Mouse (Mus musculus) adipose tissue, adult 10 weeks (tissue): ENCODE measurements around the gene Taar6. TPM values are rescaled to one million over a fixed set of nuclear protein-coding genes. Genes with fewer than 3 reads are reported as not detected.

Experiments used
- polyA plus RNA-seq: library from polyadenylated mRNA; stranded (reverse); fragments of 350-450 nt; fragmentation: Illumina TruSeq; extraction: RNeasy Lipid Tissue Mini Kit (QIAGEN cat#74804); gene quantifications from one replicate; pipeline ENCODE4 v1.2.3, GENCODE M21; 2014; ENCODE audit warnings: low read depth, low replicate concordance

The Taar6 gene
- not detected for polyA plus RNA-seq

DNA sequence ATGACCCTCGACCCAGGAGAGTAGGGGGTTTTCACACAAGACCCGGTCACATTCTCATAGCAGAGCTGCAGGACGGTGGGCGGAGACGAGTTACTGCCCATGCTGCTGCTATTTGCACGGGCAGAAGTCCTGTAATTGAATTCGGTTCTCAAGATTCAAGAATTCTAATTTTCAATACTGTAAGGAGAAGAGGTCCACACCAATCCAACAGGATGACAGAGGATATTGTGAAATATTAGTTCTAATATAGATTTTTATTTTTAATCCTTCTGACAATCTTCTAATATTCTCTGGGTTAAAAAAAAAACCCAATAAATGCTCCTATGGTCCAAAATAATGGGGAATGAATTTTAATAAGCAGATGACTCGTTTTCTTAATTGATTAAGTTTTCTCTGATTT lies at the start of gene Taar6:
Taar6 (minus strand) TSS at position 101 of the 400 bp plus-strand sequence.

DNA sequence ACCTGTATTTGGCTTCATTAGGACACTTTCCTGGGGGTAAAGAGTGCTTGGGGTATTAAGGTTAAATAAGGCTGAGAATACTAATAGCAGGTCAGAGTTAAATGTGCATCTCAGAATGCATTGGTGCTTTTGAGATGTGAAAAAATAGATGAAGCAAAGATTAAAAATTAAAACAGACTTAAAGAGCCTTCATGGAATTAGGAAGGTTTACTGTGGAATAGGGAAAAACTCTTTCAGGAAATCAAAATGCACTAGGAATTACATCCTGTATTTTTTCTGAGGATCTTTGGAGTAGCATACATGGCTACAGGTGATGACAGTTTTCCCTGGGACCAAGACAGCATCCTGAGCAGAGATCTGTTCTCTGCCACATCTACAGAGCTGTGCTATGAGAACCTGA lies 41.5 kb upstream of the Taar6 start, which contains the start of gene Taar7d:
Taar7d (plus strand) TSS at position 301 of the 400 bp plus-strand sequence.

DNA sequence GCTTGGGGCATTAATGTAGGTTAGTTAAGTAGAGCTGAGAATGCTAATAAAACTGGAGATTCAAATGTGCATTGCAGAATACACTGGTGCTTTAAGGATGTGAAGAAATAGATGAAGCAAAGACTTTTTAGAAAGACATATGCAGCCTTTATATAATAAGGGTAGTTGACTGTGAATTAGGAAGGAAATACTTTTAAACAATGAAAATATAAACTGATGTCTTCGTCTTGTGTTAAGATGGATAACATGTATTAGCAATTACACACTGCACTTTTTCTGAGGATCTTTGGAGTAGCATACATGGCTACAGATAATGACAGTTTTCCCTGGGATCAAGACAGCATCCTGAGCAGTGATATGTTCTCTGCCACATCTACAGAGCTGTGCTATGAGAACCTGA lies 14.2 kb upstream of the Taar6 start, which contains the start of gene Taar7b:
Taar7b (plus strand) TSS at position 301 of the 400 bp plus-strand sequence.

DNA sequence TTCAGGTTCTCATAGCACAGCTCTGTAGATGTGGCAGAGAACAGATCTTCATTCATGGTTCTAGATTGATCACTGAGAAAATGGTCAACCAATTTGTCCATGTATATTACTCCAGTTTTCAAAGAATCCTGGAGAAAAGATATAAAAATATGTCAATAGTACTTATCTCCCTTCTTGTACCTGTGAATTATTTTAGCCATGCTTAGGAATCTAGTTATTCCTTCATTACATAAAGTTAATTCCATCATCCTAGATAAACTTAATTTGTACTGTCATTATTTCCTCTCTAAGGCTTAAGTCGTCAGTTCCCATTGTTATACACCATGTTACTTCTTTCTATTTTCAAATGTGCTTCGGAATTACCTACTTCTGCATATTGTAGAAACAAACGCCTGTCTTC lies 7.9 kb upstream of the Taar6 start, which contains the start of gene Taar7a:
Taar7a (minus strand) TSS at position 101 of the 400 bp plus-strand sequence.

DNA sequence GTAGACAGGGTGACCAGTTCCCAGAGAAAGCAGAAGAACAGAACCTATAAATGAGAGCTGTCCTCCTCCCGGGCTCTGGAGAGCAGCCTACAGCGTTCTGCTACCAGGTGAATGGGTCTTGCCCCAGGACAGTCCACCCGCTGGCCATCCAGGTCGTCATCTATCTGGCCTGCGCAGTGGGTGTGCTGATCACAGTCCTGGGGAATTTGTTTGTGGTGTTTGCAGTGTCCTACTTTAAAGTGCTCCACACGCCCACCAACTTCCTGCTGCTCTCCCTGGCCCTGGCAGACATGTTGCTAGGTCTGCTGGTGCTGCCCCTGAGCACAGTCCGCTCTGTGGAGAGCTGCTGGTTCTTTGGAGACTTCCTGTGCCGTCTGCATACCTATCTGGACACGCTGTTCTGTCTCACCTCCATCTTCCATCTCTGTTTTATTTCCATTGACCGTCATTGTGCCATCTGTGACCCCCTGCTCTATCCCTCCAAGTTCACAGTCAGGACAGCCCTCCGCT lies 14.7 kb downstream of the Taar6 start, which contains the start of gene Taar5:
Taar5 (plus strand) TSS at position 51 of the 510 bp plus-strand sequence.

DNA sequence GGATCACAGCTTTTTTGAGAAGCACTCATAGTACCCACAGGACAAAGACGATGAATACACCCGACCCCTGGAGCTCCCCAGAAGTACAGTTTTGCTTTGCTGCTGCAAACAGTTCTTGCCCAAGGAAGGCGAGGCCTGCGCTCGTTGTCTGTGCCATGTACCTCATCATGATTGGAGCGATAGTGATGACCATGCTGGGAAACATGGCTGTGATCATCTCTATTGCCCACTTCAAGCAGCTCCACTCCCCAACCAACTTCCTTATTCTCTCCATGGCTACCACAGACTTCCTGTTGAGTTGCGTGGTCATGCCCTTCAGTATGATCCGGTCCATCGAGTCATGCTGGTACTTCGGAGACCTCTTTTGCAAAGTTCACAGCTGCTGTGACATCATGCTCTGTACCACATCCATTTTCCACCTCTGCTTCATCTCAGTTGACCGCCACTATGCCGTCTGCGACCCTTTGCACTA lies 25.0 kb downstream of the Taar6 start, which contains the start of gene Taar4:
Taar4 (plus strand) TSS at position 51 of the 472 bp plus-strand sequence.

DNA sequence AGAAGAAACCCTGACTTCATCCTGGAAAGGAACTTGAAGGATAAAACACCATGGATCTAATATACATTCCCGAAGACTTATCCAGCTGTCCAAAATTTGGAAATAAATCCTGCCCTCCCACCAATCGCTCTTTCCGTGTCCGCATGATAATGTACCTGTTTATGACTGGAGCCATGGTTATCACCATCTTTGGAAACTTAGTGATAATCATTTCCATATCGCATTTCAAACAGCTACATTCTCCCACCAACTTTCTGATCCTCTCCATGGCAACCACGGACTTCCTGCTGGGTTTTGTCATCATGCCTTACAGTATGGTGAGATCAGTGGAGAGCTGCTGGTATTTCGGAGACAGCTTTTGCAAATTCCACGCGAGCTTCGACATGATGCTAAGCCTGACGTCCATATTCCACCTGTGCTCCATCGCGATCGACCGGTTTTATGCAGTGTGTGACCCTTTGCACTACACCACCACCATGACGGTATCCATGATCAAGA lies 35.9 kb downstream of the Taar6 start, which contains the start of gene Taar3:
Taar3 (plus strand) TSS at position 51 of the 498 bp plus-strand sequence.

DNA sequence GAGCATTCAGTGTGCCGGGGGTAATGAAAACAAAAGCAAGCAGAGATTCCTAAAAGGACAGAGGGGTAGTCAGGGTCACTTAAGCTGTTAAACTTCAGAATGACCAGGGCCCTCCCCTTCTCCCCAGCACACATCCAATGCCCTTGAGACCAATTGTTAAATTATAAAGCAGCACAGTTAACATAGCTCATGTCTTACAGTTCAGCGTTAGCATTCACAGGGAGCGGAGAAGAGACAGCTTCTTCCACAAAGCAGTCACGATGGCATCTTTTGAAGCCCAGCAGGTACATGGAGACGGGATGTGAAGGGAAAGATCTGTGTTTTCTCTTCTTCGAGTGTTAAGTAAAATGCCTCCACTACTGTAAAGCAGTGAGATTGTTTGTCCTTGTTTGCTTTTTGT lies 47.1 kb downstream of the Taar6 start, which contains the start of gene Taar2:
Taar2 (plus strand) TSS at position 261 of the 400 bp plus-strand sequence.

Other genes starting within 250 kb of the Taar6 start
- gene Rps12, start 198.4 kb downstream of the Taar6 start, polyA plus RNA-seq = 1,727 TPM
- gene Slc18b1, start 188.7 kb downstream of the Taar6 start, polyA plus RNA-seq = 25.1 TPM
- gene Vnn3, start 134.2 kb downstream of the Taar6 start, polyA plus RNA-seq = 15.5 TPM
- 5.6 TPM for gene Vnn1, start 91.0 kb downstream of the Taar6 start, polyA plus RNA-seq
- not detected for gene Taar1, start 65.3 kb downstream of the Taar6 start, polyA plus RNA-seq
- not detected for gene Taar2, start 47.1 kb downstream of the Taar6 start, polyA plus RNA-seq
- gene Taar3, start 36.1 kb downstream of the Taar6 start, polyA plus RNA-seq = not detected
- not detected for gene Taar4, start 25.2 kb downstream of the Taar6 start, polyA plus RNA-seq
- not detected for gene Taar5, start 14.9 kb downstream of the Taar6 start, polyA plus RNA-seq
- gene Taar7a, start 7.8 kb upstream of the Taar6 start, polyA plus RNA-seq = not detected
- not detected for gene Taar7b, start 14.3 kb upstream of the Taar6 start, polyA plus RNA-seq
- not detected for gene Taar7d, start 41.6 kb upstream of the Taar6 start, polyA plus RNA-seq
- not detected for gene Taar7e, start 52.0 kb upstream of the Taar6 start, polyA plus RNA-seq
- gene Taar7f, start 63.9 kb upstream of the Taar6 start, polyA plus RNA-seq = not detected
- gene Taar8a, start 90.9 kb upstream of the Taar6 start, polyA plus RNA-seq = not detected
- gene Taar8b, start 106.6 kb upstream of the Taar6 start, polyA plus RNA-seq = not detected
- gene Taar8c, start 116.3 kb upstream of the Taar6 start, polyA plus RNA-seq = not detected
- not detected for gene Taar9, start 123.9 kb upstream of the Taar6 start, polyA plus RNA-seq
- gene Stx7, start 163.7 kb upstream of the Taar6 start, polyA plus RNA-seq = 106 TPM
- 3.6 TPM for gene Moxd1, start 237.9 kb upstream of the Taar6 start, polyA plus RNA-seq